Mouse (Mus musculus): ENCODE measurements around the gene Slc6a21. TPM values are rescaled to one million over a fixed set of nuclear protein-coding genes. Genes with fewer than 3 reads are reported as not detected.
A peak's percentile ranks its signal among the peaks of the same experiment; 100 is the strongest.

Gene Slc6a21
- polyA plus RNA-seq, 1 experiment from 2014 or later, result not detected

DNA sequence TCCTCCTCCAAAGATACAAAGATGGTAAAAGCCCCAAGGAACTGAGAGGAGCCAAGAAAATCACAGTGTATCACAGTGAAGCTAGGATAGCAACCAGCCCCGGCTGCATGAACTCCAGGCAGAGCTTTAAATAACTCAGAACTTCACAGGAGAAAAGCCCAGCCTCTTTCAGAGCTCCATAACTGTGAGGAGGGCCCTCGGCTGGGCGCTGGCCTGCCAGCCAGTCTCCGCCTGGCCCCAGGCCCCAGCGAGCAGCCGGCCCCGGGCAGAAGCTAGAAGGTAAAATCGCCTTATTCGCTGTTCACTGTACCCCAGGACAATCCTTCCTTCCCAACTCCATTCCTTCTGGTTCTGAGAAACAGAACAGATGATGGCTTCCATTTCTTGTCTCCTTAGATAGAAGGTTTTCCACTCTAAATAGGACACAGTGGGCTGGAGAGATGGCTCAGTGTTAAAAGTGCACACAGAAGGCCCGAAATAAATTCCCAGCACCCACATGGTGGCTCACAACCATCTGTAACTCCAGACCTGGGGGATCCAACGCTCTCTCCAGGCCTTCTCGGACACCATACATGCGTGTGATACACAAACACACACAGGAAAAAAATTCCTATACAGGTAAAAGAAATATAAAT, 51.6 kb downstream of the Slc6a21 start:
- 0 out of 2 replicates have a peak, but pooled peaks cover 8% of the 10 kb centered on the region for H3K27me3 ChIP-seq
- WGBS, result 85% methylated on average over 13 of the region's 13 CpGs
- H3K4me1 ChIP-seq (replicated peaks), result peaks cover 20% of the 10 kb centered on the region
- peaks cover 4% of the 10 kb centered on the region; the same call in 1 of the 2 replicates for H3K9me3 ChIP-seq
- 0 out of 2 replicates have a peak, but pooled peaks cover 3% of the 10 kb centered on the region for H3K36me3 ChIP-seq
- no peak for ATAC-seq
- no peak overlapping the region for H3K9ac ChIP-seq (replicated peaks)
- no peak overlapping the region for H3K4me3 ChIP-seq (replicated peaks)
- no peak overlapping the region for H3K4me2 ChIP-seq (replicated peaks)
- no peak overlapping the region for H3K27ac ChIP-seq

DNA sequence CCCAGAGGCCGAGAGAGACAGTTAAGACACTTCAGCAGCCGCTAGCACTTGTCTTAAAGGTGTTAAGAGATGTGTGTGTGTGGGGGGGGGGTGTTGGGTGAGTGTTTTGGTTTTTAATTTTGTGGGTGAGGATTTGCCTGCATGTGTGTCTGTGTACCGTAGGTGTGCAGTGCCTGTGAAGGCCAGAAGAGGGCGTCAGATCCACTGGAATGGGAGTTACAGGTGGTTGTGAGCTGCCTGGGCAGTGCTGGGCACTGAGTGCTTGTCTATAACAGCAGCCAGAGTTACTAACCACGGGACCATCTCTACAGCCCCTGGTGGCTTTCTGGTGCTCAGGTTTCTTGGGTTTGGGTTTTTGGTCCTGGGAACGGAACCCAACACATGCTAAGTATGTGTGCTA, 54.2 kb downstream of the Slc6a21 start:
- Histone ChIP-seq H3K9me3 (no peaks in the 10 kb centered on the region), H3K9ac (replicated peaks) (no peak overlapping the region), H3K36me3 (no peaks in the 10 kb centered on the region), H3K4me3 (replicated peaks) (no peak overlapping the region), H3K4me1 (replicated peaks) (peaks cover 29% of the 10 kb centered on the region), H3K27ac (no peak overlapping the region), H3K4me2 (replicated peaks) (no peak overlapping the region), H3K27me3 (peaks cover 15% of the 10 kb centered on the region; the same call in 1 of the 2 replicates)
- ATAC-seq, result no peak
- WGBS, result 83% methylated on average over 6 of the region's 6 CpGs

DNA sequence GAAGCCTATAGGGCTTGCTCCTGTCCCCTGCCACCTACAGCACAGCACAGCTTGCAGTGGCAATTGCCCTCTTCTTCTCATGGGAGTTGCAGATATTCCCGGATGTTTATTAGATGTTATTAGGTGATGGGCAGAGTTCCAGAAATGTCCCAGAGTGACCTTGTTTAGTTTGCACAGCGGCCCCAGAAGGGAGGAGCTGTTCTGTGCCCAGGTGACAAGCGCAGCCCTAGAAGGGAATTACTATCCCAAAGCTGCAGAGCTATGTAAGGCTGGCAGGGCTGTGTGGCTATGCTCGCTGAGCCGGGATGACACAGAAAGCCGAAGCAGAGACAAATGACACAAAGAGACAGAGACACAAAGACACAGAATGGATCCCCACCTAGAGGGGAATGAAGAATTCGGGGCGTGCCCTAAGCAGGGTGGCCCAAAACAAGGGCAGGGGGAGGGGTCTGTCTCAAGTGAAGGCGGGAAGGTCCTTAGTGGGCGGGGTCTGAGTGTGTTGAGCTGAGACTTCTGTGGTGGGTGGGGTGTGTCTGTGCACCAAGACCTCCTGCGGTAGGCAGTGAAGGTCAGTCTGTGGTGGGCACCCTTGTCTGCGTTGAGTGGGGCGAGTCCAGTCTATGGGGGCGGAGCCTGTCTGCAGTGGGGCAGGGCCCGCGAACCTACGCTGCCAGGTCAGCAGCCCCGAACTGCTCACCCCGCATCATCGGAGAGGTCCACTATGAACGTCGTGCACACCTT, 55.5 kb downstream of the Slc6a21 start:
- Histone ChIP-seq H3K4me1 (replicated peaks) (peaks cover 29% of the 10 kb centered on the region), H3K4me3 (replicated peaks) (peak overlapping the region; percentile 56), H3K4me2 (replicated peaks) (peak overlapping the region; percentile 88), H3K36me3 (no peaks in the 10 kb centered on the region), H3K9me3 (no peaks in the 10 kb centered on the region), H3K27ac (no peak overlapping the region), H3K27me3 (peaks cover 24% of the 10 kb centered on the region), H3K9ac (replicated peaks) (peak overlapping the region; percentile 74)
- ATAC-seq, result peak; percentile 64
- WGBS, result 4% methylated on average over 22 of the region's 22 CpGs

DNA sequence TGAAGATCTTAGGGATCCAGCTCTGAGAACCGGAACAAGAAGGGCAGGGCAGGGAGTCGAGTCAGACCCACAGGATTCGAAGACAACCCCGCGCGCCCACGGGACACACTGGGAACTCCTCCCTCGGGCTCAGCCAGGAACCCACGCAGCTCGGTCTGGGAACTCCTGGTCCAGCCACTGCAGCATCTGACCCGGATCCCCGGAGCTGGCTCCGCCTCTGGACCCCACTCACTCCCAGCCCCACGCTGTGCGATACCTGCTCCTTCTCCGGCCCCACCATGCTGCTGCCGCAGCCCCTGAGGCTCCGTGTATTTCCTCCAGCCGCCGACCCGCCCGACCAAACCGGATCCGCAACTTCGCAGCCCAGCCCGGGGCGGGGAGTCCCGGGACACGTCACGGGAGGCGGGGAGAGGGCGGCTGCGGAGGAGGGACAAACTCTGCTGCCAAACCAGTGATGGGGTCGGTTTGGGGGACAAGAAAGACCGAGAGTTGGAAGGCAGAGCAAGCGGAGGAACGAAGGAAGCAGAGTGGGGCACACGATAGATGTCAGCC, 56.2 kb downstream of the Slc6a21 start, which contains the start of gene Trpm4:
Trpm4 (minus strand) TSS at position 350 of the 552 bp plus-strand sequence.
- H3K27me3 ChIP-seq, result peaks cover 28% of the 10 kb centered on the region
- H3K4me2 ChIP-seq (replicated peaks), result peak within 1 kb of the TSS; percentile 88
- peak within 1 kb of the TSS; percentile 56 for H3K4me3 ChIP-seq (replicated peaks)
- WGBS, result under 1% methylated on average over 38 of the region's 38 CpGs
- H3K36me3 ChIP-seq, result no peaks in the 10 kb centered on the region
- no peak within 1 kb of the TSS for H3K27ac ChIP-seq
- peak within 1 kb of the TSS; percentile 74 for H3K9ac ChIP-seq (replicated peaks)
- H3K9me3 ChIP-seq, result no peaks in the 10 kb centered on the region
- peak; percentile 60 for ATAC-seq
- H3K4me1 ChIP-seq (replicated peaks), result peaks cover 35% of the 10 kb centered on the region

DNA sequence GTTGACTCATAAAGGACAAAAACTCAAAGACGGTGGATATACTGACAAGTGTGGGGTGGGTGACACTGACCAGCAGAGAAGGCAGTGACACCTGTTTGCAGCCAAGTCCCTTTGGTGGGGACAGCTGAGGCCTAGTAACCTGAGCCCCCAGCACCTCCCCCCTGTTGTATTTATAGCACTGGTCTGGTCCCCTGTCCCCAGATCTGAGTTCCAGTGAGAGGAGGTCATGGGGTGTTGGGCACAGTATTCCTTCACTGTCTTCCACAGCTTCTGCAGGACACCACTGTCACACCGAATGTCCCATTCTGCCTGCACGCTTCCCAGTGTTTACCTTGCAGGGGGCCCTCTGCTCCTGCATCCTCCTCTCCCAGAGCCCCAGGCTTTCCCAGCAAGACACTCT, 57.3 kb downstream of the Slc6a21 start:
- 21% methylated on average over 3 of the region's 3 CpGs for WGBS
- no peaks in the 10 kb centered on the region for H3K9me3 ChIP-seq
- H3K27me3 ChIP-seq, result peaks cover 28% of the 10 kb centered on the region
- H3K4me3 ChIP-seq (replicated peaks), result no peak overlapping the region
- no peak overlapping the region; the same call in 1 of the 2 replicates for H3K4me2 ChIP-seq (replicated peaks)
- H3K4me1 ChIP-seq (replicated peaks), result peaks cover 46% of the 10 kb centered on the region
- no peak overlapping the region for H3K9ac ChIP-seq (replicated peaks)
- no peak for ATAC-seq
- H3K36me3 ChIP-seq, result no peaks in the 10 kb centered on the region
- no peak overlapping the region for H3K27ac ChIP-seq

DNA sequence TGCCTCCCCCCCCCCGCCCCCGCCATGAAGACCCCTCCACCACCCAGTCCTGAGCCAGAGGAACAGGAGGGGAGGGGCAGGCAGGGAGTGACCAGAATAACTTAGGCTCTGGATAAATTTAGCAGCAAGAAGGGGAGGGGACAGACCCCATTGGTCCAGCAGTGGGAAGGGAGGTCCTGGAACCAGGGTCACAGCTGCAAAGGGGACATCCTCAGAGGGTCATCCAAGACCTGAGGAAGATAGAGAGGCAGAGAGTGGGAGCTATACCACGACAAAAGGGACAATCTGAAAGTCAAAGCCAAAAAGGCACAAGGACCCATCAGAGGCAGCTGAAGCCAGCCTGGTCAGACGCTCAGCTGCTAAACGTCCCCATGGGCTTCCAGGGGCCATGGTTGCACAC, 57.7 kb downstream of the Slc6a21 start, which contains the start of gene Hrc:
Hrc (plus strand) TSS at position 235 of the 400 bp plus-strand sequence.
- 36% methylated on average over 5 of the region's 5 CpGs for WGBS
- Histone ChIP-seq H3K9ac (replicated peaks) (no peak within 1 kb of the TSS), H3K36me3 (no peaks in the 10 kb centered on the region), H3K4me3 (replicated peaks) (0 out of 2 replicates have a peak within 1 kb of the TSS, but pooled peaks have one; percentile 56), H3K4me2 (replicated peaks) (peak within 1 kb of the TSS; percentile 88; the same call in 1 of the 2 replicates), H3K27me3 (peaks cover 28% of the 10 kb centered on the region), H3K27ac (no peak within 1 kb of the TSS), H3K4me1 (replicated peaks) (peaks cover 51% of the 10 kb centered on the region), H3K9me3 (no peaks in the 10 kb centered on the region)
- ATAC-seq, result no peak

DNA sequence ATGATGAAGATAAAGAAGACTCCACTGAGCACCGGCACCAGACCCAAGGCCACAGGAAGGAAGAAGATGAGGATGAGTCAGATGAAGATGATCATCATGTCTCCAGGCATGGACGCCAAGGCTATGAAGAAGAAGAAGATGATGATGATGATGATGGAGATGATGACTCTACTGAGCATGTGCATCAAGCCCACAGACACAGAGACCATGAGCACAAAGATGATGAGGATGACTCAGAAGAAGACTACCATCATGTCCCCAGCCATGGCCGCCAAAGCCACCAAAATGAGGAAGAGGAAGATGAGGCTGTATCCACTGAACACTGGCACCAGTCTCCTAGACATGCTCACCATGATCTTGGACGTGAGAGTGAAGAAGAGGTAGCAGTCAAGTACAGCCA, 59.0 kb downstream of the Slc6a21 start:
- H3K9ac ChIP-seq (replicated peaks), result no peak overlapping the region
- peaks cover 3% of the 10 kb centered on the region; the same call in 1 of the 2 replicates for H3K36me3 ChIP-seq
- no peaks in the 10 kb centered on the region for H3K9me3 ChIP-seq
- 91% methylated on average over 4 of the region's 4 CpGs for WGBS
- H3K27ac ChIP-seq, result no peak overlapping the region
- H3K4me3 ChIP-seq (replicated peaks), result no peak overlapping the region
- no peak overlapping the region for H3K4me2 ChIP-seq (replicated peaks)
- ATAC-seq, result no peak
- peaks cover 37% of the 10 kb centered on the region for H3K27me3 ChIP-seq
- H3K4me1 ChIP-seq (replicated peaks), result peaks cover 64% of the 10 kb centered on the region

DNA sequence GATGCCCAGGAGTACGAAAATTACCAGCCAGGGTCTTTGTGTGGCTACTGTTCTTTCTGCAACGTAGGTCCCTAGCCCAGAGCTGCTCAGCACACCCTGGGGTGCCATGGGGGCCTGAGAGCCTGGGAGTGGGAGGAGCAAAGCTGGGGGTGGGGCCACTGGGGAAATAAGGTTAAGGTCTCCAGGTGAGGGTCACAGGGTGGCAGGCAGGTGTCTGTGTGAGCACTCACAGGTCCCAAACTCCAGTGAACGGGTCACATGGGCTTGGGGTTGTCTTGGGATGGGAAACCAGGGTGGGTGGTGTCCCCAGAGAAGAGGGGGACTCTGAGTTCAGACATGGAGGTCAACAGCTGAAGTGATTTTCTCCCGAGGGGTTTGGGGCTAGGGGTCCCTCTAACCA, 60.2 kb downstream of the Slc6a21 start:
- ATAC-seq, result no peak
- no peaks in the 10 kb centered on the region for H3K9me3 ChIP-seq
- H3K36me3 ChIP-seq, result peaks cover 6% of the 10 kb centered on the region; the same call in 1 of the 2 replicates
- H3K27ac ChIP-seq, result no peak overlapping the region
- no peak overlapping the region for H3K4me2 ChIP-seq (replicated peaks)
- H3K4me1 ChIP-seq (replicated peaks), result peaks cover 59% of the 10 kb centered on the region
- 12% methylated on average over 4 of the region's 4 CpGs for WGBS
- H3K4me3 ChIP-seq (replicated peaks), result no peak overlapping the region
- H3K27me3 ChIP-seq, result peaks cover 32% of the 10 kb centered on the region
- no peak overlapping the region for H3K9ac ChIP-seq (replicated peaks)

DNA sequence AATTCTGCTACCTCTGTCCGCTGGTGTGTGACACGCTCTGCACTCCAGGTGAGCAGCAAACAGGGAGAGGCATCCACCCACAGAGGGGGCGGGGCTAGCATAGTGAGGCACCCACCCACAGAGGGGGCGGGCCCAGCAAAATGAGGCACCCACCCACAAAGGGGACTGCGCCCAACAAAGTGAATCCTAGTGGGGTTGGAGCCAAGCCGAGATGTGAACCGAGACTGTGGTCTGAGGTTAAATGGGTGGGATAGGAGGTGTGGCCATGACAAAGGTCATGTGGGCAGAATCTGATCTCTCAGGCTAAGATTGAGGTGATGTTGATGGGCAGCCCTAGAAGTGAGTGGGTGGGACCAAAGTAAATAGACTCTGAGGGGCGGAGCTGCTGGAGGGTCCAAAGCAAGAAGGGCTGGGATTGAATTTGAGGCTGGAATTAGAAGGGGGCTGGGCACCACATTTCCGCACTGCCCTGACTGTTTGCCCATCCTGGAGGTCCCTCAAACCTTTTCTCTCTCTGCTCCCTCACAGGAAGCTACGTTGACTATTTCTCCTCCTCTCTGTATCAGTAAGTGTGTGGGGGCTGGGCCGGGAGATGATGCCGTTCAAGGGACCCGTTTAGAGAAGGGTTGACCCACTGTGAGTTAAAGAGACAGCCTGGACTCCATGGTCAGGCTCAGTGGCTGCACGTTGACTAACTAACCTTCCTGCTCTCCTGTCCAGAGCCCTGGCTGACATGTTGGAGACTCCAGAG, 61.0 kb downstream of the Slc6a21 start:
- no peak overlapping the region for H3K9ac ChIP-seq (replicated peaks)
- peaks cover 50% of the 10 kb centered on the region for H3K4me1 ChIP-seq (replicated peaks)
- peaks cover 12% of the 10 kb centered on the region for H3K36me3 ChIP-seq
- H3K4me3 ChIP-seq (replicated peaks), result no peak overlapping the region
- H3K9me3 ChIP-seq, result no peaks in the 10 kb centered on the region
- 4% methylated on average over 14 of the region's 14 CpGs for WGBS
- H3K27ac ChIP-seq, result no peak overlapping the region
- peak overlapping the region; percentile 79 for H3K4me2 ChIP-seq (replicated peaks)
- H3K27me3 ChIP-seq, result peaks cover 35% of the 10 kb centered on the region
- no peak for ATAC-seq
